Comparison of ENCODE assay signal across 9 mouse cellular contexts in genomic region chr5:35973800-35974199, GRCm38 (mm10).
DNase-seq lines count a peak whose midpoint lies in the region; ATAC-seq lines count a peak whose summit lies in the region.
"Had no signal": no experiment of that assay in that cellular context is flagged by ENCODE, and none has a peak within 500 bp of the region (broad histone marks: within the 10 kb centered on the region; RNA-seq: fewer than 3 reads in every experiment).

No protein-coding gene starts in this region.

- H3K27ac ChIP-seq in limb, embryonic 12.5 days: 0 out of 2 replicates have a peak overlapping the region, but pooled peaks have one; percentile 7
- no peak overlapping the region for H3K27ac ChIP-seq in limb, embryonic 10.5 days
- H3K27ac ChIP-seq in embryonic facial prominence, embryonic 14.5 days (replicated peaks; ENCODE audit: low read depth, low read length): peak overlapping the region; percentile 79
- H3K27ac ChIP-seq in liver, embryonic 11.5 days (ENCODE audit: low read depth, low read length): no peak overlapping the region; the same call in 1 of the 2 replicates
- peak overlapping the region; percentile 83 for H3K27ac ChIP-seq in stomach, embryonic 15.5 days

- H3K9ac ChIP-seq in limb, embryonic 12.5 days (replicated peaks): no peak overlapping the region
- no peak overlapping the region for H3K9ac ChIP-seq in embryonic facial prominence, embryonic 14.5 days (ENCODE audit: low read depth, low read length)
- H3K9ac ChIP-seq in liver, embryonic 11.5 days (ENCODE audit: low read depth, low read length): no peak overlapping the region
- H3K9ac ChIP-seq in stomach, embryonic 15.5 days: no peak overlapping the region

- H3K27me3 ChIP-seq in limb, embryonic 12.5 days: no peaks in the 10 kb centered on the region
- H3K27me3 ChIP-seq in limb, embryonic 10.5 days (ENCODE audit: low read depth, poor library complexity, severe bottlenecking): no peaks in the 10 kb centered on the region
- H3K27me3 ChIP-seq in embryonic facial prominence, embryonic 14.5 days (replicated peaks; ENCODE audit: control insufficient read depth, insufficient read depth, low read length): no peaks in the 10 kb centered on the region
- H3K27me3 ChIP-seq in liver, embryonic 11.5 days (replicated peaks; ENCODE audit: control insufficient read depth, insufficient read depth, low read length): no peaks in the 10 kb centered on the region
- no peaks in the 10 kb centered on the region for H3K27me3 ChIP-seq in stomach, embryonic 15.5 days (replicated peaks)

- WGBS in limb, embryonic 12.5 days: 70% methylated on average over 12 of the region's 12 CpGs
- 87% methylated on average over 12 of the region's 12 CpGs for WGBS in limb, embryonic 10.5 days
- 40% methylated on average over 12 of the region's 12 CpGs for WGBS in embryonic facial prominence, embryonic 14.5 days
- WGBS in liver, embryonic 11.5 days: 63% methylated on average over 12 of the region's 12 CpGs
- WGBS in stomach, embryonic 15.5 days: 23% methylated on average over 12 of the region's 12 CpGs

- no peak for ATAC-seq in limb, embryonic 12.5 days (ENCODE audit: insufficient number of reproducible peaks, insufficient read depth, low FRiP score, low TSS enrichment, low read depth)
- peak; percentile 74 for ATAC-seq in embryonic facial prominence, embryonic 14.5 days (ENCODE audit: low read depth)
- ATAC-seq in liver, embryonic 11.5 days (replicated peaks; ENCODE audit: low FRiP score): no peak
- peak; percentile 59 for ATAC-seq in stomach, embryonic 15.5 days (ENCODE audit: insufficient read depth, low FRiP score, low read depth)
- no peak for ATAC-seq in cerebellum, adult (ENCODE audit: insufficient number of reproducible peaks, low FRiP score, low TSS enrichment)

- intact Hi-C loops in heart, postnatal 36 days (cut with DNase I): loop anchor here (10.0 kb wide), 1 partner anchor 379 kb away; no protein-coding TSS in a partner anchor

- H3K4me1 ChIP-seq in limb, embryonic 12.5 days (replicated peaks): no peaks in the 10 kb centered on the region
- peaks cover 7% of the 10 kb centered on the region; the same call in 1 of the 2 replicates for H3K4me1 ChIP-seq in limb, embryonic 10.5 days
- H3K4me1 ChIP-seq in embryonic facial prominence, embryonic 14.5 days (ENCODE audit: control insufficient read depth, insufficient read depth, low read length): peaks cover 11% of the 10 kb centered on the region
- H3K4me1 ChIP-seq in liver, embryonic 11.5 days (replicated peaks; ENCODE audit: control insufficient read depth, insufficient read depth, low read length): 0 out of 2 replicates have a peak, but pooled peaks cover 2% of the 10 kb centered on the region
- H3K4me1 ChIP-seq in stomach, embryonic 15.5 days: peaks cover 35% of the 10 kb centered on the region

- H3K9me3 ChIP-seq in limb, embryonic 12.5 days: no peaks in the 10 kb centered on the region
- no peaks in the 10 kb centered on the region for H3K9me3 ChIP-seq in limb, embryonic 10.5 days (replicated peaks)
- H3K9me3 ChIP-seq in embryonic facial prominence, embryonic 14.5 days (ENCODE audit: control insufficient read depth, low read length): no peaks in the 10 kb centered on the region
- H3K9me3 ChIP-seq in liver, embryonic 11.5 days (ENCODE audit: control insufficient read depth, low read length): no peaks in the 10 kb centered on the region
- no peaks in the 10 kb centered on the region for H3K9me3 ChIP-seq in stomach, embryonic 15.5 days
- H3K9me3 ChIP-seq: G1E had no signal

- no peak for DNase-seq in limb, embryonic 10.5 days (ENCODE audit: low spot score)
- DNase-seq in embryonic facial prominence, embryonic 14.5 days (ENCODE audit: low spot score): peak; percentile 96
- DNase-seq in heart, postnatal 36 days: peak; percentile 80 to 83
- DNase-seq in liver, embryonic 11.5 days (ENCODE audit: low spot score): peak; percentile 35
- DNase-seq in embryo, embryonic 11 days: no peak

- H3K4me3 ChIP-seq in limb, embryonic 12.5 days (replicated peaks): no peak overlapping the region
- H3K4me3 ChIP-seq in limb, embryonic 10.5 days: no peak overlapping the region
- no peak overlapping the region for H3K4me3 ChIP-seq in embryonic facial prominence, embryonic 14.5 days (ENCODE audit: low read depth, low read length)
- no peak overlapping the region for H3K4me3 ChIP-seq in liver, embryonic 11.5 days (ENCODE audit: low read depth, low read length)
- H3K4me3 ChIP-seq in stomach, embryonic 15.5 days (replicated peaks): no peak overlapping the region

- H3K4me2 ChIP-seq in limb, embryonic 12.5 days: no peak overlapping the region
- 0 out of 2 replicates have a peak overlapping the region, but pooled peaks have one; percentile 7 for H3K4me2 ChIP-seq in embryonic facial prominence, embryonic 14.5 days (ENCODE audit: low read depth, low read length)
- no peak overlapping the region for H3K4me2 ChIP-seq in liver, embryonic 11.5 days
- peak overlapping the region; percentile 29; the same call in 1 of the 2 replicates for H3K4me2 ChIP-seq in stomach, embryonic 15.5 days

- peaks cover 76% of the 10 kb centered on the region for H3K36me3 ChIP-seq in limb, embryonic 12.5 days
- peaks cover 63% of the 10 kb centered on the region for H3K36me3 ChIP-seq in limb, embryonic 10.5 days
- peaks cover 60% of the 10 kb centered on the region for H3K36me3 ChIP-seq in embryonic facial prominence, embryonic 14.5 days (ENCODE audit: control insufficient read depth, insufficient read depth, low read length)
- H3K36me3 ChIP-seq in liver, embryonic 11.5 days (ENCODE audit: control insufficient read depth, insufficient read depth, low read length): no peaks in the 10 kb centered on the region
- peaks cover 31% of the 10 kb centered on the region; the same call in 1 of the 2 replicates for H3K36me3 ChIP-seq in stomach, embryonic 15.5 days
- H3K36me3 ChIP-seq: G1E had no signal

Comparison
In these comparisons a context has a peak if more than half of its experiments do, and no peak if none do; other contexts are left out.
1. H3K27ac ChIP-seq: peak in limb, embryonic 12.5 days (single experiment), embryonic facial prominence, embryonic 14.5 days (single experiment) and stomach, embryonic 15.5 days (single experiment); none in limb, embryonic 10.5 days (single experiment) and liver, embryonic 11.5 days (single experiment).
2. ATAC-seq: peak in embryonic facial prominence, embryonic 14.5 days (single experiment) and stomach, embryonic 15.5 days (single experiment); none in limb, embryonic 12.5 days (single experiment), liver, embryonic 11.5 days (single experiment) and cerebellum, adult (single experiment).
3. H3K4me2 ChIP-seq: peak in embryonic facial prominence, embryonic 14.5 days (single experiment) and stomach, embryonic 15.5 days (single experiment); none in limb, embryonic 12.5 days (single experiment) and liver, embryonic 11.5 days (single experiment).
4. DNase-seq: peak in embryonic facial prominence, embryonic 14.5 days (single experiment), heart, postnatal 36 days (2 of 2) and liver, embryonic 11.5 days (single experiment); none in limb, embryonic 10.5 days (single experiment) and embryo, embryonic 11 days (single experiment).